Mouse (Mus musculus) MEL (cell line): ENCODE measurements around the gene Bcl2l1.

Source experiments
- CTCF ChIP-seq, 3 experiments: IDR thresholded peaks in 2 of 3; conservative IDR thresholded peaks in 1 of 3; 2 replicates each; pipeline ENCODE4 v1.5.1; 2011 to 2012; ENCODE audit warnings: low read length in 3 of 3, low read depth in 2 of 3, mild to moderate bottlenecking in 2 of 3, improper control_type of control experiment in 1 of 3, inconsistent platforms in 1 of 3, mixed read lengths in 1 of 3, moderate library complexity in 1 of 3; ENCODE audit not compliant: control insufficient read depth in 1 of 3, insufficient read depth in 1 of 3, poor library complexity in 1 of 3, severe bottlenecking in 1 of 3
- E2F4 ChIP-seq: IDR thresholded peaks from 2 replicates; pipeline ENCODE4 v1.6.1; 2011; ENCODE audit warnings: low read depth, low read length, improper control_type of control experiment, borderline replicate concordance
- EP300 ChIP-seq, 2 experiments: IDR thresholded peaks; 2 replicates each; pipeline ENCODE4 v1.6.1; 2011; ENCODE audit warnings: improper control_type of control experiment in 2 of 2, low read length in 2 of 2, low read depth in 1 of 2, mild to moderate bottlenecking in 1 of 2
- ETS1 ChIP-seq: IDR thresholded peaks from 2 replicates; pipeline ENCODE4 v1.6.1; 2012; ENCODE audit warnings: low read depth, mild to moderate bottlenecking, inconsistent platforms, low read length, improper control_type of control experiment, moderate library complexity
- GATA1 ChIP-seq: IDR thresholded peaks from 2 replicates; pipeline ENCODE4 v1.6.1; 2011; ENCODE audit warnings: low read depth, low read length, improper control_type of control experiment
- HCFC1 ChIP-seq: IDR thresholded peaks from 2 replicates; pipeline ENCODE4 v1.6.1; 2012; ENCODE audit warnings: low read depth, mild to moderate bottlenecking, inconsistent platforms, low read length, improper control_type of control experiment, moderate library complexity
- KAT2A ChIP-seq: conservative IDR thresholded peaks from 2 replicates; pipeline ENCODE4 v1.6.1; 2012; ENCODE audit warnings: low read depth, low read length, improper control_type of control experiment, inconsistent platforms
- NELFE ChIP-seq: IDR thresholded peaks from 2 replicates; pipeline ENCODE4 v1.6.1; 2011; ENCODE audit warnings: low read depth, low read length, improper control_type of control experiment
- POLR2A ChIP-seq, 2 experiments: IDR thresholded peaks; 2 replicates each; pipeline ENCODE4 v1.6.1; 2011 to 2012; ENCODE audit warnings: low read length in 2 of 2, mild to moderate bottlenecking in 2 of 2, control low read depth in 1 of 2, improper control_type of control experiment in 1 of 2, low read depth in 1 of 2, moderate library complexity in 1 of 2; ENCODE audit not compliant: control insufficient read depth in 1 of 2, insufficient read depth in 1 of 2, poor library complexity in 1 of 2
- USF1 ChIP-seq: IDR thresholded peaks from 2 replicates; pipeline ENCODE4 v1.6.1; 2014; ENCODE audit warnings: low read depth, mild to moderate bottlenecking, inconsistent platforms, low read length, improper control_type of control experiment, moderate library complexity
- ZKSCAN1 ChIP-seq: IDR thresholded peaks from 2 replicates; pipeline ENCODE4 v1.6.1; 2012; ENCODE audit warnings: low read depth, mild to moderate bottlenecking, inconsistent platforms, low read length, improper control_type of control experiment, moderate library complexity

DNA sequence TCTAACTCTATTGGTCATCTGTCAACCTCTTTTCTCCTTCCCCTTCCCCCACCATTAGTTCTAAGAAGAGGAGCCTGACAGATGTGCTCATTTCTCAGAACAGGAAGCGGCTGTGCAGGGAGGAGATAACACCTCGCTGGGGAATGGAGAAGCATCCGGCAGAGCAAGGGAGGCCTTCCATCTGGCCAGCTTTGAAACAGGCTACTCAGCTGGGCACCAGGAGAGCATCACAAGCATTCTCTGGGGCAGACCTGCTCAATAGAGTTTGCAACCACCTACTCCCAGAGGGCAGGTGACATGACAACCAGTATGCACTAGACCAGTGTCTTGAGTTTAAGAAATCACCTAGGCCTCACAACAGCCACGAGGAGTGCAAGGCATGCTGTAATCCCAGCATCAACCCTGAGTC, 41.9 kb downstream of the Bcl2l1 start:
- no peak for TF ChIP-seq NELFE
- no peak; a peak in 1 of 4 replicates for TF ChIP-seq POLR2A (IDR thresholded peaks at IDR 0.05; ENCODE audit: control insufficient read depth in 1 of 2, insufficient read depth in 1 of 2, low read depth in 1 of 2, low read length in 2 of 2, poor library complexity in 1 of 2)
- TF ChIP-seq USF1: no peak
- TF ChIP-seq KAT2A: no peak
- peak; percentile 54 for TF ChIP-seq HCFC1
- TF ChIP-seq EP300 (IDR thresholded peaks at IDR 0.05; ENCODE audit: low read depth in 1 of 2, low read length in 2 of 2): peak; percentile 86 to 94
- TF ChIP-seq ZKSCAN1: no peak
- TF ChIP-seq ETS1: peak; percentile 96
- TF ChIP-seq GATA1: peak; percentile 95
- no peak for TF ChIP-seq CTCF (IDR thresholded peaks at IDR 0.05 in 2 of 3, conservative IDR thresholded peaks at IDR 0.05 in 1 of 3; ENCODE audit: control insufficient read depth in 1 of 3, insufficient read depth in 1 of 3, low read depth in 2 of 3, low read length in 3 of 3, poor library complexity in 1 of 3, severe bottlenecking in 1 of 3)
- TF ChIP-seq E2F4: no peak
